Mouse (Mus musculus): ENCODE measurements around the gene Hist1h2bf. TPM values are rescaled to one million over a fixed set of nuclear protein-coding genes. Genes with fewer than 3 reads are reported as not detected.
A peak's percentile ranks its signal among the peaks of the same experiment; 100 is the strongest.
"Not testable (repeated sequence)": the region's sequence is repeated elsewhere in the genome, so short reads cannot be mapped to it uniquely, and the experiment has no call there.

The Hist1h2bf gene
- total RNA-seq, 4 experiments from 2014 or later = 2.0 to 6.7 (median 5.1) TPM

DNA sequence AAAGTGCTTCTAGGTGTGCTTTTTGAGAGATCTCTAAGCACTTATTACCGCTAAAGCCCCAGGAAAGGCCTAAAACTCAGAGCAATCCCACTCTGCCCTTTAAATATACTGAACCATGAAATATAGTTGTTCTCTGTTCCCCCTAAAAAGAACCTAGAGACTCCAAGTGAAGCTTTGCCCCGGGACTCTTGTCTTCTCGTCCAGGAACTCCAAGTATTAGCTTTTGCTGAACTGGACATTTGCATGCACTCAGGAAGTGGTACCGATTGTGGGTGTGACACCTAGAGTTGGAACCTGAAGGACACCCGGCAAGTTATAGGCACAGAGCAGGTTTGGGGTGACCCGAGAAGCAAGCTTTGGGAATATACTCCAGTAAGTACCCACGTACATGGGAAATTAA, 17.2 kb upstream of the Hist1h2bf start:
- DNase-seq (ENCODE audit: low spot score in 2 of 2) = no peak

DNA sequence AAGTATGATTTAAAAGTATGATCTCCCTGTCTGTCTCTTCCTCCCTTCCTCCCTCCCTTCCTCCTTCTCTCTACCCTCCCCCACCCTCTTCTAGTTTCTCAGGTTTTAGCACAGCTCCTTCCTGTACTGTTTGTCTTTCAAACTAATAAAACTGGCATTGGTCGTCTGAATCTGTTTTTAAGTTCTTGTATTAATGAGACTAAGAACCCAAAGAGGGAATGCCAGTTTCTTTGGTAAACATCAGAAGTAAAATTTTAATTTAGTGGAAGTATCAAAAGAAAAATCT, 12.9 kb upstream of the Hist1h2bf start:
- no peak for DNase-seq (ENCODE audit: low spot score in 2 of 2)

DNA sequence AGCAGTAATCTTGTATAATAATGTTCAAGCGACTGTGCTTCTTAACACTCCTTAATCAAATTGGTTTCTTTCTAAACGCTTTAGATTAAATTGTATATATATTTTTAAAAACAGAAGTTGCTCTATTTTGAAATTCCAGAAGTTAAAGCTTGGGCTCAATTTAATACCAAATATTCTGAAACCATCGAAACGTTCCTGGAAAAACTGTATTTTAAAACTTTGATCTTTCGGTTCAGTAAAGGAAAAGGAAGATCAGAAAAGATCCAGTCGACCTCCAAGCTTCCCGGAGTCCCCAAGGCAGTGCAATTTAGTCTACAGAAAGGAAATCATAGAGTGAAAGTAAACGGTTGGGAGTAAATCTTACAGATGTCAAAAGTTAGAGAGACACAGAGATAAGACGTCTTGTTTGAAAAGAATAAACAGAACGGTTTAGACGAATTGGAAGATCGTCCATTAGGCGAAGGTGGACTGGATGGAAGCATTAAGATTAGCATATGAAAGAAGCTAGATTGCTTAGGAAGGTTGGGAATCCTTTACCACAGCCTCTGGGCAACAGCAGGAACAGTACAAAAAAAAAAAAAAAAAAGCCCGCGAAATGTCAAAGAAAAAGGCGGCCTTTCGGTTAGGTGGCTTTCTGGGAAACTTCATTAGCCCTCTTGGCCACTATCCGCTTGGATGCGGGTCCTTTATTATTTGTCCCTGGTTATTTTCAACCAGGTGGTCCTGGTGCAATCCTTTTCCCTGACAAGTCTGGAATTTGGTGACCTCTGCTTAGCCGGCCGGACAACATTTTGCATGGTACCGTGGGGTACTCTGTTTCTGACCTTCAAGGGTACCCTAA, 12.3 kb upstream of the Hist1h2bf start:
- DNase-seq (ENCODE audit: low spot score in 2 of 2) = no peak

DNA sequence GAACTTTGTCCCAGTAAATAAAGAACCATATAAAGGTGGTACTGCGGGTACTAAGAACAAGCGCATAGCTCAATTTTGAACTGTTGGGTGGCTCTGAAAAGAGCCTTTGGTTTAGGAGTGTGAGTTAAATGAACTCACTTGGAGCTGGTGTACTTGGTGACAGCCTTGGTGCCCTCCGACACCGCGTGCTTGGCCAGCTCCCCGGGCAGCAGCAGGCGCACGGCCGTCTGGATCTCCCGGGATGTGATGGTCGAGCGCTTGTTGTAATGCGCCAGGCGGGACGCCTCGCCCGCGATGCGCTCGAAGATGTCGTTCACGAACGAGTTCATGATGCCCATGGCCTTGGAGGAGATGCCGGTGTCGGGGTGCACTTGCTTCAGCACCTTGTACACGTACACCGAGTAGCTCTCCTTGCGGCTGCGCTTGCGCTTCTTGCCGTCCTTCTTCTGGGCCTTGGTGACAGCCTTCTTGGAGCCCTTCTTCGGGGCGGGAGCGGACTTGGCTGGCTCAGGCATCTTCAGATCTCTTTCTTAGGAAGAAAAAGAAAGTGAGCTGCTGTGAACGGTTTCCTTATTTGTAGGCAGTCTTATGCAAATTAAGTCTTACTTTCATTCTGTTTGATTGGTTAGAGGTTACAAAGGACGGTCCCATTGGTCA, 11.6 kb upstream of the Hist1h2bf start:
- DNase-seq (ENCODE audit: low spot score in 2 of 2) = peak; percentile 43 to 62

DNA sequence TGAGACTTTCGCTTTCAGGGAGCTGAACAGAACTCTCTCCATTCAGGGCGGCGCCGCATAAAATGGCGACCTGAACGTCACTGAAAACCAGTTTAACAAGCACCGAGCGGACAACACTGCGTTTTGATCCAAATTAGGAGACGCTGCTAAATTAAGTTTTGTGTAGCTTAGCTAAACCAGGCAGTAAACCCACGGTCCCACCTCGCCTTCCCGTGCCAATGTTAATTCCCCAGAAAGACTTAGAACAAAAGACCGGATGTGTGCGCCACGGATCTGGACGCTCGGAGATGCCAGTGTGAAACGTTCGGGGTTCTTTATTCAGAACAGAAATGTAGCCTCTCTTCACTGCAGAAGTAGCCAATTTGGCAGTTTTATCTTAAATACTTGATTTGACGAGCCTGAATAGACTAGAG, 11.0 kb upstream of the Hist1h2bf start:
- peak; percentile 41 to 59 for DNase-seq (ENCODE audit: low spot score in 2 of 2)

DNA sequence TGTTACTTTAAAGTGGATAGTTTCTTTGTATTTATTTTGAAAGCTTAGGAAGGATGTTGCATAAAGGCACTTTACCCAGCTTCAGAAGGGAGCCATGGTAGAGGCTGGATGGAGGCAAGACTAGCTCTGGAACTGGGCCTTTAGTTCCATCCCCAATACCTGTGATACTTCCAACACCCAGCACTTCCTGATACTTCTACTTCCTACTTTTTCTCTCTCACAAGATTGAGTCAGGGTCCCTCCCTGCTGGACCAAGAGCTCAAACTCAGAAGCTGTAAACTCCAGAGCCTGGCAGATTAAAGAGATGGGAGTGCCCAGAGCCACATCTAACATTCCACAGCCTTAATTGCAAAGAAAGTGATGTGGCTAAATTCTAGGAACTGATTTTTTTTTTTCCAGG, 10.3 kb upstream of the Hist1h2bf start:
- DNase-seq (ENCODE audit: low spot score in 2 of 2) = no peak

DNA sequence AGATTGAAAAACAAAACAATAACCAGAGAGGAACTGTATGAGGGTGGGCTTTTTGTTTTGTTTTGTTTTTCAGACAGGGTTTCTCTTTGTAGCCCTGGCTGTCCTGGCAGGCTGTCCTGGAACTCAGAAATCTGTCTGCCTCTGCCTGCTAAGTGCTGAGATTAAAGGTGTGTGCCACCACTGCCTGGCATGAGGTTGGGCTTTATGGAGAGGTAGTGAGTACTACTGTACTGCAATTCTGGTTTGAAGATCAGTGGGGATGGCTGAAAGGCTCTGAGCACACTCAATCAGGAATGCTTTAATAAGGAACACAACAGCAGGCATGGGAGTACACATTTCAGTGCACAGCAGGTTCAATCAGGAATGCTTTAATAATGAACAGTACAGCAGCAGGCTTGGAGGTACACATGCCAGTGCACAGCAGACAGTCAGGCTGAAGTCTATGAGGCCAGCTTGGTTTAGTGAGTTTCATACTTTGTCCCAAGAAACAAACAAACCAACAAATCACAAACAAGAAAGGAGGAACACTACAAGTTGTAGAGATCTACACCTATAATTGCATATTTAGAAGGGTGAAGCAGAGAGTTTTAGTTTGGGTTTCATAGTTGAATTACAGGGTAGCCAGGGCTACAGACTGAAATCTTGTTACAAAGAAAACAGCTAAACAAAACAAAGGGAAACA, 9.5 kb upstream of the Hist1h2bf start:
- no peak for DNase-seq (ENCODE audit: low spot score in 2 of 2)

DNA sequence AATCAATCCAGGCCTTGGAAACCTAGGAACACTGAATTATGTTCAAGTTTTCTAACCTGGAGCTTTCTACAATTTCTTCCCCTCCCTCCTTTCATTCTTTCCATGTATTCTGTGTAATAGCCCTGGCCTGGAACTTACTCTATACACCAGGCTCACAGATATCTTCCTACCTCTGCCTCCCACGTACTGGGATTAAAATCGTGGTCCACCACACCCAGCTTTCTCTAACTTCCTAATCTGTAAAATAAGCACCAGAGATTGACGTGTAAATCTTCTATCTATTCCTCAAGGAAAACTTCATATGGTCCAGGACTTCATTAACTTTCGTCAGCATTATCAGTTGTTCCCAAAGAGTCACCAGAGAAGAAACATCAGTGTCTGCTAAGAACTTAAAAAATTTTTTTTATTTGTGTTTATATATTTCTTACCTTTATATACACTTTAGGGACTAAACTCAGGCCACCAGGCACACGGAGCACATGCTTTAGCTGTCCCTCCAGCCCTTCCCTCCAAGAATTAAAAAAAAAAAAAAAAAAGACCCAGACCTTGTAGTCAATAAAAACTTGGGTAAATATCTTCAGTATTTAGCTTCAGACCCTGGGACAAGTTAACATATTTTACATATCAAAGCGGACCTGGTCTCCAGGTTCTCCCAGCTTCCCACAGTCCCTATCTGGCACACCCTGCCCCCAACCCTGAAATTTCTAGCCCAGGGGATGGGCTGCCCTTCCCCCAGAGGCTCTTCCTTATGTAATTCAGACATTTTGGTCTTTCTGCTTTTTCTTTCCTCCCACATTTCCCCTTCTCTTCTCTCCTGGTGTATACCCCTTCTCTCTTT, 8.4 kb upstream of the Hist1h2bf start:
- DNase-seq (ENCODE audit: low spot score in 2 of 2) = no peak

DNA sequence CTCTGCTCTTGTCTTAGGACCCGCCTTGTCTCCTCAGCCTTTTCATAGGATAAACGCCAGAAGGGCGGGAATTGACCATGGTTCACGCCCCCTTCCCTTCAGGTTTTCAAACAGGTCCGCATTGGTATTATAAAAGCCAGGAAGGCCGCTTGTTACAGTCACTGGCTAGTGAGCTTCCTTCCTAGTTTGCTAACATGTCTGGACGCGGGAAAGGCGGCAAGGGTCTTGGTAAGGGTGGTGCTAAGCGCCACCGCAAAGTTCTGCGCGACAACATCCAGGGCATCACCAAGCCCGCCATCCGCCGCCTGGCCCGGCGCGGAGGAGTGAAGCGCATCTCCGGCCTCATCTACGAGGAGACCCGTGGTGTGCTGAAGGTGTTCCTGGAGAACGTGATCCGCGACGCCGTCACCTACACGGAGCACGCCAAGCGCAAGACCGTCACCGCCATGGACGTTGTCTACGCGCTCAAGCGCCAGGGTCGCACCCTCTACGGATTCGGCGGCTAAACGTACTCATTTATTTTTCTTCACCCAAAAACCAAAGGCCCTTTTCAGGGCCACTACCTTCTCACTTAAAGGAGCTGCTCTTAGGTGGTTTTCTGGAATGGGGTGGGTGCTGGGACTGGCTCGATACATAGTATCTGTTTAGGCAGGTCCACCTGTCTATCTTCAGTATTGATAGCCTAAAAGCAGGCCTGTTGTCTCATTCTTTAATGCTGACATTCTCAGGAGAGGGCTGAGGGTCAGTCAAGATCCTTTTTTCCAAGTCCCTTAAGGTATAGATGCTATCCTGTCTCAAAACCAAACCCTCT, 7.6 kb upstream of the Hist1h2bf start, which contains the start of gene Hist1h4d:
TSS of gene Hist1h4d (plus strand) at position 191 of the 811 bp plus-strand sequence.
- peak; percentile 88 to 90 for DNase-seq (ENCODE audit: low spot score in 2 of 2)

DNA sequence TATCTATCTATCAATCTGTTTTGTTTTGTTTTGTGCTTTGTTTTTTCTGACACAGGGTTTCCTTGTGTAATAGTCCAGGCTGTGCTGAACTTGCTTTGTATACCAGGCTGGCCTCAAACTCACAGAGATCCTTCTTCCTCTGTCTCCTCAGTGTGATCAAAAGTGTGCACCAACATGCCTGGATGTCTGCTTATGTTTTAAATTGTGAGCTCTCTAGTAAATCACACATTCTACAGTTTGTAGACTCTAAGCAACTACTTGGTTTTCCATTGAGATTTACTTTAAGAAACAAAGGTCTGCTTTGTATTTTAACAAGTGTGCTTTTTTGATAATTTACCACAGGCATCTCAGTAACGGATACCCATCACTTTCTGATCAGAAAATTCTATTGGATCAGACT, 3.8 kb upstream of the Hist1h2bf start:
- no peak for DNase-seq (ENCODE audit: low spot score in 2 of 2)

DNA sequence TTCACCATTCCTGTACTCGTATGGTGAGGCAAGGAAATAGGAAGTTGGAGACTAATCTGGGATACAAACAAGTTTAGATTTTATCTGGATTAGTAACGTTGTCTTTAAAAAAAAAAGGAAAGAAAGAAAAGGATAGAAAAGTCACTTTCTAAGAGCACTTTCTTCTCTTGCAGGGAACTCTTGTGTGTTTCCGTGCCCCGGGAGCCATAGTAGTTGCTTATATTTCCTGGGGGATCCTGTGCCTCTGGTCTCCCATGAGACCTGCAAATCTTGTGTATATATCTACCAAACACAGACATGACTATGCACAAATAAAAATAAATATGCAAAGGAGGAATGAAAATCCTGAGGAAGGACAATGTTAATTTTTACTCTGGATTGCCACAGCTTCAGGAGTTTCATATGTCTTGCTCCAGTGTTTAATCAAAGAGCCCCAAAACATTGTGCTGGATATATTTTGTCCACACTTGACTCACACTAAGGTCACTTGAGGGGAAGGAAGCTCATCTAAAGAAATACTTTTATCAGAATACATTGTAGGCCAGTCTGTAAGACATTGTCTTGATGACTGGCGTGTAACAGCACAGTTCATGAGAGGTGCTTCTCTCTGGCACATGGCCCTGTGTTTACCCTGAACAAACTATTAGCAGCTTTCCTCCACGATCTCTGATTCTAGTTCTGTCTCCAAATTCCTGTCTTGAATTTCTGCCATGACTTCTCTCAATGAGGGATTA, 3.1 kb upstream of the Hist1h2bf start:
- no peak for DNase-seq (ENCODE audit: low spot score in 2 of 2)

DNA sequence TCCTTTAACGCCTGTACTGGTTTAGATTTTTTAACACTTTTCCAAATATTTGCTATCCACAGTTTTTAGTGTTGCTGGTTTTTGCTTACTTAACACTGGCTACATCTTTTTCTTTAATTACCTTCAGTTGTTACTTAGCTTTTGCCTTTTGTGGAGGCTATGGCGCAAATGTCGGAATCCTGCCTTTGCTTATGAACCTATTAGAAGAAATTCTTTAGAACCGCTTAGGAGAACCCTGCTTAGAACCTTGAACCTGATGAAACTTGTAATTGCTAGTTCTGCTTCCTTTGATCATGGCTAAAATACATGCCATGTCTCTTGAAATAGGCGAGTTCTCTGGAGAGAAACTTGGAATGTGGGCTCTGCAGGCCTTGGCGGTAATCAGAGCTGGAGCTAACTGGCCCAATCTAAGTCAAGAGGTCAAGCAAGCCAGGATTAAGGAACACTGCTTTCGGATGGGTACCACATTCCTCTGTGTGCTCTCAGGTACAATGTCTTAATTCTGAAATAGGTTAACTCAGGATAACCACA, 2.4 kb upstream of the Hist1h2bf start:
- no peak for DNase-seq (ENCODE audit: low spot score in 2 of 2)

DNA sequence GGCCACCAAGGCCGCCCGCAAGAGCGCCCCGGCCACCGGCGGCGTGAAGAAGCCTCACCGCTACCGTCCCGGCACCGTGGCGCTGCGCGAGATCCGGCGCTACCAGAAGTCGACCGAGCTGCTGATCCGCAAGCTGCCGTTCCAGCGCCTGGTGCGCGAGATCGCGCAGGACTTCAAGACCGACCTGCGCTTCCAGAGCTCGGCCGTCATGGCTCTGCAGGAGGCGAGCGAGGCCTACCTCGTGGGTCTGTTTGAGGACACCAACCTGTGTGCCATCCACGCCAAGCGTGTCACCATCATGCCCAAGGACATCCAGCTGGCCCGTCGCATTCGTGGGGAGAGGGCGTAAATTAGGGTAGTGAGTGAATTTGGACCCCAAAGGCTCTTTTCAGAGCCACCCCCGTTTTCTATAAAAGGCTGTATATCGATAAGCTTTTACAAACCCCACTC, 1.9 kb upstream of the Hist1h2bf start:
- not testable (repeated sequence) for DNase-seq (ENCODE audit: low spot score in 2 of 2)

DNA sequence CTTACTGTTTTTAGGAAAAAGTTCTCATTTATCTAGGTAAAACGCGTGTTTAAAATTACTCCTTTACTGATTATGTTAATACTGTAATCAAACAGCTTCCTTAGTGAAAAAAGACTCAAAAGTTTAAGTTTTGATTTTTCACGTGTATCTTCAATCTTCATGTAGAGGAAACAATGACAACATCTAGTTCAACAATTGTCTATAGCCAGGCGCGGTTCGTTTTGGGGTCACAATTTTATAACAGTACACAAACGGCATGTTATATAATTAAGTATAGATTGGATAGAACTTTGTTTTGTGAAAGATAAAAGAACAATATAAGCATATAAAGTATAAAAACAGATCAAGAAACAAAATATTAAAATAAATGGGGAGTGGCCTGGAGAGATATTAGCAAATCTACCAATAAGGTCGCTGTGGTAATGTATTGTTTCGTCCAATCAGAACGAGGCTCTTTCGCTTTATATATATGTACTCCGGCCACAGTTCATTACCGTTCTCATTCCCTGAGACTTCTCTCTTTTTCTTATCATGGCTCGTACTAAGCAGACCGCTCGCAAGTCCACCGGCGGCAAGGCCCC, 1.4 kb upstream of the Hist1h2bf start, which contains the start of gene Hist1h3d:
TSS of gene Hist1h3d (plus strand) at position 493 of the 581 bp plus-strand sequence.
- no peak for DNase-seq (ENCODE audit: low spot score in 2 of 2)

DNA sequence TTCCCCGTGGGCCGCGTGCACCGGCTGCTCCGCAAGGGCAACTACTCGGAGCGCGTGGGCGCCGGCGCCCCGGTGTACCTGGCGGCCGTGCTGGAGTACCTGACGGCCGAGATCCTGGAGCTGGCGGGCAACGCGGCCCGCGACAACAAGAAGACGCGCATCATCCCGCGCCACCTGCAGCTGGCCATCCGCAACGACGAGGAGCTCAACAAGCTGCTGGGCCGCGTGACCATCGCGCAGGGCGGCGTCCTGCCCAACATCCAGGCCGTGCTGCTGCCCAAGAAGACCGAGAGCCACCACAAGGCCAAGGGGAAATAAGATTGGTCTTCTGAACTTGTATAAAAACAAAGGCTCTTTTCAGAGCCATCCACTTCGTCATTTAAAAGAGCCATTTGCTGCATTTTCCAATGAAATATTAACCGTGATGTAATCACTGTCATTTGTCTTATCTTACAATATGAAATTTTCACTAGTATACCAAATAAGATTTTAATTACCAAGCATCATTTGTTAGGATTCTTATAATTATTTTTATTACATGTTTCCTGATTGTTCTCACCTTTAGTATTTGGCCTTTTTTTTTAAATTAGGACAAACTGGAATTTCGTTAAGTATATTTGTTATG, 662 bp upstream of the Hist1h2bf start:
- DNase-seq (ENCODE audit: low spot score in 2 of 2) = not testable (repeated sequence)

DNA sequence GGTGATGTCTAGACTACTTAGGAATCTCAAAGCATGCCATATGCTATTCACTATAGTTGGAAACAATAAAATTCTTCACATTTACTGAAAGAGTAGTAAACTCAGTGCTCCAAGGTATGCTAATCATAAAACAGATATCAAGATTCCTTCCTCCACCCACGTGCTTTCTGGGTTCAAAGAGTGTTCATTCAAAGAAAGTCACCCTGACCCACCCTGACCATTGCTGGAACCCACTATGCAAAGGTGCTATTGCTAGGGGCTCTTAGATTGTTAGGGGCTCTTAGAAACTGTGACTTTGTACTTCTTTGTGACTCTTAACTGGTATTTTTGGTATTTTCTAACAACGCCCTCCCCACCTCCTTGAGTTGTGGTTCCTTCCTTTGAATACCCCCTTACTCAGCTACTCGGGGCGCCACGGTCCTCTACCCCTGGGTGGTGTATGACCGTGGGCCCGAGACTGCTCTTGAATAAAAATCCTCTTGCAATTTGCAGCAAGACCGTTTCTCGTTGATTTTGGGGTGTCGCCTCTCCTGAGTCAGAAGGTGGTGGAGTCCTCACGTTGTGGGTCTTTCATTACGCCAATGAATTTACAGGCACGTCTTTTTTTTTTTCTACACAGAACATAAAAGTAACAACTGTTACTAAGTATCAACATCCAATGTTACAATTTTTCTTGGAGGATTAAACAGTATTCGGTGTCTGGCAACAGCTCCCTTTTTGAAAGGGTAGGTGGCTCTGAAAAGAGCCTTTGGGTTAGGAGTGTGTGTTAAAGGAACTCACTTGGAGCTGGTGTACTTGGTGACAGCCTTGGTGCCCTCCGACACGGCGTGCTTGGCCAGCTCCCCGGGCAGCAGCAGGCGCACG, 730 bp downstream of the Hist1h2bf start:
- DNase-seq (ENCODE audit: low spot score in 2 of 2) = not testable (repeated sequence)

DNA sequence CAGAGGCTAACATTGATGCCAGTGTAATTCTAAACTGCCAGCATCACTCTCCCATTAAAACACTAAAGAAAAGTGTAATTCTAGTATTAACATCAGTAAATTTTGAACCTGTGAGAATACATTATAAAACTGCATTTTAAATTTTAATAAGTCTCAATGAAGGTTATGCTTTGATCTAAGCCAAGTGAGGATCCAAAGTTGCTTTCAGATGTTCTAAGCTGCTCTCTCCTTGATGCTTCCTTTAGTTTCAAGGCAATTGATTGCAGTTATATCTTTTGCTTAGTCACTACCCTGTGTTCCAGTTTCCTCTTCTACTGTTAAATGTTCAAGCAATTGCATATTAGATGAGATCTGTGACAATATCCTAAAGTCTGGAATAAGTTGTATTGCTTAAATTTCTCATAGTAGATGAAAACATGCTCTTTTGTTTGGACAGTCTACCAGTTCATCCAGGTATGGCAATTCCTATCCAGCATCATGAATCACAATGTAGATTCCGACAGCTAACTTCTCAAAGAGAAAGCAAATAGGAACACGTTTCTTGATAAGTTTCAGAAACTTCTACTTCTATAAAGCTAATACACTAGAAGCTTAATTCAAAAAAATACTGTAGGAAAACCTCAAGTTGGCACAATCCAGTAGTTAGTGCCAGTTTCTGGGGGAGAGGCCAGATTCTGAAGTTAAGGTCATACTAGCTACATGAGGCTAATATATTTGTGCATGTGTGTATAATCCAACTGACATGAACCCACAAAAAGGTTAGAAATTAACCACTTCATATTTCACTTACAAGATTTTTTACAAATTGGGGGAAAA, 1.6 kb downstream of the Hist1h2bf start:
- DNase-seq (ENCODE audit: low spot score in 2 of 2) = no peak

Measured in gastrocnemius, adult 8-10 months (tissue).